Mouse (Mus musculus): ENCODE measurements around the gene Nsun2. TPM values are rescaled to one million over a fixed set of nuclear protein-coding genes. Genes with fewer than 3 reads are reported as not detected.

Nsun2 gene
- polyA plus RNA-seq, 1 experiment from 2014 or later, result 125 TPM

GRCm38 (mm10) chr13:69636816-69637215 is 103.3 kb downstream of the Nsun2 start:
- H3K4me2 ChIP-seq, result no peak overlapping the region
- DNase-seq (ENCODE audit: low spot score, missing footprints), result no peak
- no peak for ATAC-seq (ENCODE audit: low FRiP score)
- WGBS, result 93% methylated on average over 6 of the region's 6 CpGs
- no peaks in the 10 kb centered on the region for H3K27me3 ChIP-seq (ENCODE audit: control insufficient read depth, insufficient read depth, low read length)
- H3K4me3 ChIP-seq (ENCODE audit: low read depth, low read length), result no peak overlapping the region
- H3K9ac ChIP-seq (ENCODE audit: low read length), result no peak overlapping the region
- peaks cover 30% of the 10 kb centered on the region for H3K36me3 ChIP-seq (ENCODE audit: control insufficient read depth, insufficient read depth, low read length)
- H3K27ac ChIP-seq (ENCODE audit: low read depth, low read length), result no peak overlapping the region
- no peaks in the 10 kb centered on the region for H3K9me3 ChIP-seq (ENCODE audit: control insufficient read depth, low read length)
- H3K4me1 ChIP-seq (ENCODE audit: control insufficient read depth, insufficient read depth, low read length), result no peaks in the 10 kb centered on the region

- no peak overlapping the region for H3K27ac ChIP-seq (ENCODE audit: low read depth, low read length)
- H3K9me3 ChIP-seq (ENCODE audit: control insufficient read depth, low read length), result no peaks in the 10 kb centered on the region
- ATAC-seq (ENCODE audit: low FRiP score), result no peak
- no peak overlapping the region for H3K4me2 ChIP-seq
- no peak overlapping the region for H3K4me3 ChIP-seq (ENCODE audit: low read depth, low read length)
- H3K36me3 ChIP-seq (ENCODE audit: control insufficient read depth, insufficient read depth, low read length), result peaks cover 27% of the 10 kb centered on the region
- H3K27me3 ChIP-seq (ENCODE audit: control insufficient read depth, insufficient read depth, low read length), result no peaks in the 10 kb centered on the region
- whole genome bisulfite sequencing, result 88% methylated on average over 9 of the region's 9 CpGs
- H3K9ac ChIP-seq (ENCODE audit: low read length), result no peak overlapping the region
- no peaks in the 10 kb centered on the region for H3K4me1 ChIP-seq (ENCODE audit: control insufficient read depth, insufficient read depth, low read length)
- no peak for DNase-seq (ENCODE audit: low spot score, missing footprints)
Observed at GRCm38 (mm10) chr13:69637657-69638056, 104.1 kb downstream of the Nsun2 start.

GRCm38 (mm10) chr13:69638108-69638626 is 104.6 kb downstream of the Nsun2 start:
- Histone ChIP-seq H3K4me3 (ENCODE audit: low read depth, low read length) (no peak overlapping the region), H3K27me3 (ENCODE audit: control insufficient read depth, insufficient read depth, low read length) (no peaks in the 10 kb centered on the region), H3K4me1 (ENCODE audit: control insufficient read depth, insufficient read depth, low read length) (no peaks in the 10 kb centered on the region), H3K9me3 (ENCODE audit: control insufficient read depth, low read length) (no peaks in the 10 kb centered on the region), H3K27ac (ENCODE audit: low read depth, low read length) (no peak overlapping the region), H3K9ac (ENCODE audit: low read length) (no peak overlapping the region), H3K36me3 (ENCODE audit: control insufficient read depth, insufficient read depth, low read length) (peaks cover 26% of the 10 kb centered on the region), H3K4me2 (no peak overlapping the region)
- WGBS, result 81% methylated on average over 6 of the region's 6 CpGs
- ATAC-seq (ENCODE audit: low FRiP score), result no peak
- DNase-seq (ENCODE audit: low spot score, missing footprints), result no peak

- H3K36me3 ChIP-seq (ENCODE audit: control insufficient read depth, insufficient read depth, low read length), result peaks cover 20% of the 10 kb centered on the region
Observed at GRCm38 (mm10) chr13:69639251-69639650, 105.7 kb downstream of the Nsun2 start.

DNA sequence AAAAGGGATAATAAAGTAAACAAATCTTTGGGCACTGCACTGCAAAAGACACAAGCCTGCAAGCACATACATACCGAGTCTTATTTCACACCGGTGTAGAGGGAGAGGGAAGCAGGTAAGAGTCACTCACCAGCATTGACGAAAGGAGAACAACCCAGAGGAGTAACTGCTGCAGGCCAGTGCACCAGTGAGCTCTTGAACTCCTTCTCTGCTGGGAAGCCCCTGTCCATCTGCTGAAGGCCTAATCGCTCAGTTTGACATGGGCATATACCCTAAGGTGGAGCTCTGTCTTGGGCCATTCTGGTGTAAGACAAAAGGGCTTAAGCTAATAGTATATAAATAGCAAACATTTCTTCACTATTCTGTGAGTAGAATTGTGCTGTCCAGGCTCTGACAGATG is 106.6 kb downstream of the Nsun2 start:
- 94% methylated on average over 4 of the region's 4 CpGs for WGBS
- no peak overlapping the region for H3K4me3 ChIP-seq (ENCODE audit: low read depth, low read length)
- H3K4me2 ChIP-seq, result no peak overlapping the region
- no peaks in the 10 kb centered on the region for H3K9me3 ChIP-seq (ENCODE audit: control insufficient read depth, low read length)
- no peak overlapping the region for H3K9ac ChIP-seq (ENCODE audit: low read length)
- H3K27ac ChIP-seq (ENCODE audit: low read depth, low read length), result no peak overlapping the region
- ATAC-seq (ENCODE audit: low FRiP score) (no peak), DNase-seq (ENCODE audit: low spot score, missing footprints) (no peak)
- peaks cover 11% of the 10 kb centered on the region for H3K36me3 ChIP-seq (ENCODE audit: control insufficient read depth, insufficient read depth, low read length)
- no peaks in the 10 kb centered on the region for H3K4me1 ChIP-seq (ENCODE audit: control insufficient read depth, insufficient read depth, low read length)
- no peaks in the 10 kb centered on the region for H3K27me3 ChIP-seq (ENCODE audit: control insufficient read depth, insufficient read depth, low read length)

More at GRCm38 (mm10) chr13:69639251-69639650, 105.7 kb downstream of the Nsun2 start:
- H3K4me2 ChIP-seq, result no peak overlapping the region
- 90% methylated on average over 5 of the region's 5 CpGs for WGBS
- H3K4me3 ChIP-seq (ENCODE audit: low read depth, low read length), result no peak overlapping the region
- H3K9me3 ChIP-seq (ENCODE audit: control insufficient read depth, low read length), result no peaks in the 10 kb centered on the region
- no peak for DNase-seq (ENCODE audit: low spot score, missing footprints)
- H3K9ac ChIP-seq (ENCODE audit: low read length), result no peak overlapping the region
- ATAC-seq (ENCODE audit: low FRiP score), result no peak
- no peaks in the 10 kb centered on the region for H3K27me3 ChIP-seq (ENCODE audit: control insufficient read depth, insufficient read depth, low read length)
- H3K4me1 ChIP-seq (ENCODE audit: control insufficient read depth, insufficient read depth, low read length), result no peaks in the 10 kb centered on the region
- H3K27ac ChIP-seq (ENCODE audit: low read depth, low read length), result no peak overlapping the region

DNA sequence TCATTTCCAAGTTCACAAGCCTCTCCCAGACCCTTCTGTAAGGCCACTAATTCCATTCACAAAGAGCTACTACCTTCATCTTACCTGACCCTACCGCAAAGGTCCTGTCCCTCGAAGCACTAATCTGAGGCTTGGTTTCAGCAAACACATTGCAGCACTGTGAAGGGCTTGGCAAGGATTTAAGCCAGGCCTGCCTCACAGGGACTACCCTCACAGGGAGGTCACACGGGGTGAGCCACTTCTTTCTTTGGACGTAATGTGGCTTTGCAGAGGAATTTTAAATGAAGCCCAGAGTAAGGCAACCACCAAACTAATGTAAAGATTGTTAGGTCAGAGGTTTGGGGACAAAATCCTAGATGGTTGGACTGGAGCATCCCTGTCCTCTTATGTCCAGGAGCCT is 107.0 kb downstream of the Nsun2 start:
- Histone ChIP-seq H3K4me2 (no peak overlapping the region), H3K27ac (ENCODE audit: low read depth, low read length) (no peak overlapping the region), H3K9me3 (ENCODE audit: control insufficient read depth, low read length) (no peaks in the 10 kb centered on the region), H3K36me3 (ENCODE audit: control insufficient read depth, insufficient read depth, low read length) (peaks cover 7% of the 10 kb centered on the region), H3K4me1 (ENCODE audit: control insufficient read depth, insufficient read depth, low read length) (no peaks in the 10 kb centered on the region), H3K27me3 (ENCODE audit: control insufficient read depth, insufficient read depth, low read length) (no peaks in the 10 kb centered on the region), H3K4me3 (ENCODE audit: low read depth, low read length) (no peak overlapping the region), H3K9ac (ENCODE audit: low read length) (no peak overlapping the region)
- ATAC-seq (ENCODE audit: low FRiP score) (no peak), DNase-seq (ENCODE audit: low spot score, missing footprints) (no peak)
- 81% methylated on average over 4 of the region's 4 CpGs for WGBS

GRCm38 (mm10) chr13:69641017-69641416 is 107.5 kb downstream of the Nsun2 start:
- no peak overlapping the region for H3K4me2 ChIP-seq
- WGBS, result 91% methylated on average over 3 of the region's 3 CpGs
- no peak overlapping the region for H3K4me3 ChIP-seq (ENCODE audit: low read depth, low read length)
- no peaks in the 10 kb centered on the region for H3K27me3 ChIP-seq (ENCODE audit: control insufficient read depth, insufficient read depth, low read length)
- ATAC-seq (ENCODE audit: low FRiP score) (no peak), DNase-seq (ENCODE audit: low spot score, missing footprints) (no peak)
- no peak overlapping the region for H3K9ac ChIP-seq (ENCODE audit: low read length)
- no peaks in the 10 kb centered on the region for H3K9me3 ChIP-seq (ENCODE audit: control insufficient read depth, low read length)
- H3K4me1 ChIP-seq (ENCODE audit: control insufficient read depth, insufficient read depth, low read length), result no peaks in the 10 kb centered on the region
- no peak overlapping the region for H3K27ac ChIP-seq (ENCODE audit: low read depth, low read length)
- peaks cover 3% of the 10 kb centered on the region; the same call in 1 of the 2 replicates for H3K36me3 ChIP-seq (ENCODE audit: control insufficient read depth, insufficient read depth, low read length)

DNA sequence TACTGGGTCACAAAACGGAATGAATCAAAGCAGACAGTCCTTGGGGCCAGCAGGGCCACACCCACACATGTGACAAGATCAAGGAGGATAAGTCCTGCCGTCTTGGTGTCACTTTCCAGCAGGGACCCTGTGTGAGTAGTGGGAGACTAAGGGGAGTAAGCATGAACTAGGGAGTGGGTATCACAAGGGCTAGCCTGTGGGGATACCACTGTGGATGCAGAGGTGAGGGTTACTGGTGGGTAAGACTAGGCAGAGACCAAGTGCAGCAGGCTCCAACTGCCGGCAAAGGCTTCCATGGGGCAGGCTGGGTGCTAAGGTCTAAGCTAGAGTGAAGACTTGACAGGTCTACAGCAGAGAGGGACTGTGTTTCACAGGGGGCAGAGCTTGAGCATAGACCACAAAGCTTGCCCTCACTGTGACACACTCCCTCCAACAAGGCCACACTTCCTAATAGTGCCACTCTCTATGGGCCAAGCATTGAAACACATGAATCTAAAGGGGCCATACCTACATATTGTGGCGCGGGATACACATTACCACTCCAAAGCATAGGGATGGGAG is 109.2 kb downstream of the Nsun2 start:
- Histone ChIP-seq H3K27me3 (ENCODE audit: control insufficient read depth, insufficient read depth, low read length) (no peaks in the 10 kb centered on the region), H3K36me3 (ENCODE audit: control insufficient read depth, insufficient read depth, low read length) (peaks cover 3% of the 10 kb centered on the region; the same call in 1 of the 2 replicates), H3K4me3 (ENCODE audit: low read depth, low read length) (no peak overlapping the region), H3K9ac (ENCODE audit: low read length) (no peak overlapping the region), H3K27ac (ENCODE audit: low read depth, low read length) (no peak overlapping the region), H3K9me3 (ENCODE audit: control insufficient read depth, low read length) (no peaks in the 10 kb centered on the region), H3K4me1 (ENCODE audit: control insufficient read depth, insufficient read depth, low read length) (no peaks in the 10 kb centered on the region), H3K4me2 (no peak overlapping the region)
- DNase-seq (ENCODE audit: low spot score, missing footprints), result no peak
- WGBS, result 77% methylated on average over 5 of the region's 5 CpGs
- no peak for ATAC-seq (ENCODE audit: low FRiP score)

GRCm38 (mm10) chr13:69643937-69644336 is 110.4 kb downstream of the Nsun2 start:
- H3K4me3 ChIP-seq (ENCODE audit: low read depth, low read length), result no peak overlapping the region
- H3K4me2 ChIP-seq, result no peak overlapping the region
- no peak for ATAC-seq (ENCODE audit: low FRiP score)
- no peak for DNase-seq (ENCODE audit: low spot score, missing footprints)
- H3K36me3 ChIP-seq (ENCODE audit: control insufficient read depth, insufficient read depth, low read length), result no peaks in the 10 kb centered on the region
- no peaks in the 10 kb centered on the region for H3K9me3 ChIP-seq (ENCODE audit: control insufficient read depth, low read length)
- 92% methylated on average over 2 of the region's 2 CpGs for WGBS
- no peaks in the 10 kb centered on the region for H3K27me3 ChIP-seq (ENCODE audit: control insufficient read depth, insufficient read depth, low read length)
- no peak overlapping the region for H3K27ac ChIP-seq (ENCODE audit: low read depth, low read length)
- H3K4me1 ChIP-seq (ENCODE audit: control insufficient read depth, insufficient read depth, low read length), result no peaks in the 10 kb centered on the region
- no peak overlapping the region for H3K9ac ChIP-seq (ENCODE audit: low read length)

All from midbrain, embryonic 11.5 days (tissue).